Mouse (Mus musculus) forebrain, embryonic 12.5 days (tissue): ENCODE data around the gene Ncapd3. TPM values are rescaled to one million over a fixed set of nuclear protein-coding genes. Genes with fewer than 3 reads are reported as not detected.

Experiments
- ATAC-seq: fragments of 200-750 bp; cut with Nextera tagmentation; 2 replicates; pipeline ENCODE4 v1.8.0; 2017; ENCODE audit warnings: moderate TSS enrichment; ENCODE audit not compliant: low FRiP score
- H3K27ac ChIP-seq: fragments of 300-500 bp; sonication (generic); 2 replicates; pipeline ENCODE4 v1.5.1; 2016; ENCODE audit warnings: mild to moderate bottlenecking
- H3K27me3 ChIP-seq: fragments of 300-500 bp; sonication (generic); 2 replicates; pipeline ENCODE4 v1.6.1; 2016; ENCODE audit warnings: mild to moderate bottlenecking
- H3K36me3 ChIP-seq: fragments of 300-500 bp; sonication (generic); replicated peaks from 2 replicates; pipeline ENCODE4 v1.6.1; 2016; ENCODE audit warnings: mild to moderate bottlenecking
- H3K4me1 ChIP-seq: fragments of 300-500 bp; sonication (generic); 2 replicates; pipeline ENCODE4 v1.6.1; 2016
- H3K4me2 ChIP-seq: fragments of 300-500 bp; sonication (generic); 2 replicates; pipeline ENCODE4 v1.6.1; 2016; ENCODE audit warnings: mild to moderate bottlenecking, moderate library complexity
- H3K4me3 ChIP-seq: fragments of 300-500 bp; sonication (generic); replicated peaks from 2 replicates; pipeline ENCODE4 v1.5.1; 2016; ENCODE audit warnings: mild to moderate bottlenecking
- H3K9ac ChIP-seq: fragments of 300-500 bp; sonication (generic); 2 replicates; pipeline ENCODE4 v1.6.1; 2016; ENCODE audit warnings: mild to moderate bottlenecking
- H3K9me3 ChIP-seq: fragments of 300-500 bp; sonication (generic); 2 replicates; pipeline ENCODE4 v1.6.1; 2016
- WGBS: fragments of 180-500 bp; shearing (Covaris S2); methylation state at CpG from one replicate; pipeline ENCODE4 v1.1.7; 2016; 5-methylcytosine and 5-hydroxymethylcytosine counted together
- polyA plus RNA-seq: library from polyadenylated mRNA; unstranded; fragments of >200 nt; fragmentation: Nextera tagmentation; extraction: Ambion mirVana; gene quantifications from 2 replicates; pipeline ENCODE4 v1.2.1, GENCODE M21; 2016

Gene Ncapd3
- polyA plus RNA-seq, 1 experiment from 2014 or later: 41.1 TPM

DNA sequence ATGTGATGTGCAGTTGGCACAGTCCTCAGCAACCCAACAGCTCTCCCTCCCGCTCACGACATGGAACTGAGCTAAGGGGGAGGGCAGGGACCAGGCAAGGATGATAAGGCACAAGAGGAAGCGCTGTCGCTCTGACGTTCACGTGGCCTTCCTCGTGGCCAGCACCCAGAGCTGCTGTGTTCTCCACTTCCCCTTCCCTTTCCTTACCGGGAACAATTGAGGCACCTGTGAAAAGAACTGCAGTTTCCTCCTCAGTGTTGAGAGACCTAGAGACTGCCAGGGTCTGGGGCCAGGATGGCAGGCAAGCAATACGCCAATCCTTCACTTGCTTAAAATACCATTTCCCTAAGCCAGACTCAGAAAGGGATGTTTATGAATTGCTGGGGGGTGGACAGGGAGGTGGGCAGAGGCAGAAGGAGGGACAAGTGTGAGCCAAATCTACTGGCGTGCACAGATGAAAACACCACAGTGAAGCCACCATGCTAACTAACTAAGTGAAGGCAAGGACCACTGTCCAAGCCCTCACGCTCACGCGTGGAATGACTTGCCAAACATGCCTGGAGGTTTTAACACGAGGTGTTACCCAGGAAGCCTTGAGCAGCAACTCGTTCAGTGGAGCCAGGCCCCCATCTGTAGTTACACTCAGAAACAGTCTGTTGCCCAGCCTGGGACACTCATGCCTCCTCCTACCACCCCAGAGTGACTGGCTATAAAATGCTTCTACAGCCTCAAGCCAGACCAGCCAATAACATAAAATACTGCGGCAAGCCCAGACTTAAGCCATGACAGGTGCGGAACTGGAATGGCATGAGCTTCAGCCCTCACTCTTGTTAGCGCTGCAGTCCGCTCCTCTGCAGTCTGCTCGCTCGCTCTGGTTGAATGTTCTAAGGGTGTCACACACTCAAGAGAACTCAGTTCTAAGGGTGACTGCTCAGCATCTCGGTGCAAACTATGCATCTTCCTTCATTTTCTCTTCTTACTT lies 79.8 kb downstream of the Ncapd3 start:
- Histone ChIP-seq H3K4me3 (no peak overlapping the region), H3K4me1 (peaks cover 18% of the 10 kb centered on the region), H3K4me2 (no peak overlapping the region), H3K27ac (peak overlapping the region; percentile 36), H3K9ac (no peak overlapping the region), H3K36me3 (peaks cover 14% of the 10 kb centered on the region), H3K9me3 (no peaks in the 10 kb centered on the region), H3K27me3 (no peaks in the 10 kb centered on the region)
- WGBS: 85% methylated on average over 22 of the region's 22 CpGs
- ATAC-seq: no peak

DNA sequence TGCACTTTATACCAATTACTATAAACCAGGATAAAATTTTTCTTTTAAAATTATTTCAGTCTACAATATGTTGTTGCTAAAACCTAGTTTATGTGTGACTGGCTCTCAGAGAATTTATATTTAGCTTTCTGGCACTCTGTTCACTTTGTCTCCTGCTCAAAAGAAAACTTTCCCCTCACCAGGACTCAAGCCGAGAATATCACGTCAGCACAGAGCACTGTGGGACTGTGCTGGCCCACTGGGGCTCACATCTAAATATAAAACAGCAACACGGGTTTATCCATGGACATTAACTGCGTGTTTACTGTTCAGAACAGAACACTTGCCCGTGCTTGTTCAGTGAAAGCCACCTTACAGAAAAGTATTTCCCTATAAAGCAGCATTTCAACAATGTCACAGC lies 80.7 kb downstream of the Ncapd3 start:
- H3K36me3 ChIP-seq: peaks cover 6% of the 10 kb centered on the region; the same call in 1 of the 2 replicates
- peaks cover 18% of the 10 kb centered on the region for H3K4me1 ChIP-seq
- H3K4me3 ChIP-seq: no peak overlapping the region
- no peak overlapping the region for H3K9ac ChIP-seq
- no peak for ATAC-seq
- no peaks in the 10 kb centered on the region for H3K9me3 ChIP-seq
- 87% methylated on average over 5 of the region's 5 CpGs for WGBS
- no peaks in the 10 kb centered on the region for H3K27me3 ChIP-seq
- no peak overlapping the region for H3K4me2 ChIP-seq
- peak overlapping the region; percentile 0; the same call in 1 of the 2 replicates for H3K27ac ChIP-seq

DNA sequence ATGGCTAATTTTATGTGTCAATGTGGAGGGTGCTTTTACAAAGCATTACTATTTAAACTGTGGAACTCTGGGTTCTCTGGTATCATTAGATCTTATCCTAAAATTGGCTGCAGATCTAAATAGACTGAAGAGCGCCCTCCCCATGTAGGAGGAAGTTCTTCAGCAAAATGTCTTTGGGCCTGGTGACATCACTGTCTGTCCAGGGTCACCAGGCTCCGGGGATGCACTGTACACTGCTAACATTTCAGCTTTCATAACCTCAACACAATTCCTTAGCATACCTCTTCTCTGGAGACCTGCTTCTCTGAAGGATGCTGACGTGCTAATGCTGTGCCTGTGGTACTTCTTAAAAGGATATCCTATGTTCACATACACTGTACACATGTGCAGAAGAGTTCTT lies 81.8 kb downstream of the Ncapd3 start:
- Histone ChIP-seq H3K4me3 (no peak overlapping the region), H3K9me3 (no peaks in the 10 kb centered on the region), H3K27ac (no peak overlapping the region), H3K27me3 (no peaks in the 10 kb centered on the region), H3K9ac (no peak overlapping the region), H3K4me1 (peaks cover 18% of the 10 kb centered on the region), H3K4me2 (no peak overlapping the region), H3K36me3 (peaks cover 5% of the 10 kb centered on the region; the same call in 1 of the 2 replicates)
- no peak for ATAC-seq
- 95% methylated on average over 3 of the region's 3 CpGs for WGBS

DNA sequence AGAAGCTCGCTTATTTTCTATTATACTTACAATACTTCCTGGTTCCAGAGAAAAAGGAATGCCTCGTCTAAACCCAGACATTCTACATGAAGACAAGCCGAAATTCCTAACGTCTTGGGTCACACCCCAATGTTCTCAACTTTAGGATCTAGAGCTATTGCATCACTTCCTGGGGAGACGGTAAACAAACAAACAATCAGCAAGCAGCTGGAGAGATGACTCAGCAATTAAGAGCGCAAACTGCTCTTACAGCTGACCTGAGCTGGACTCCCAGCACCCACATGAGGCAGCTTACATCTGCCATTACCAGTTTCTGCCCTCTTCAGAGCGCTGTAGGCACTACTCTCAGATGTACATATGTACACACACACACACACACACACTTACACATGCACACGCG lies 91.3 kb downstream of the Ncapd3 start:
- no peak overlapping the region for H3K4me2 ChIP-seq
- H3K27ac ChIP-seq: no peak overlapping the region
- peaks cover 47% of the 10 kb centered on the region for H3K4me1 ChIP-seq
- no peaks in the 10 kb centered on the region for H3K9me3 ChIP-seq
- no peak overlapping the region for H3K9ac ChIP-seq
- no peaks in the 10 kb centered on the region for H3K27me3 ChIP-seq
- 92% methylated on average over 9 of the region's 9 CpGs for WGBS
- no peak for ATAC-seq
- no peaks in the 10 kb centered on the region for H3K36me3 ChIP-seq
- no peak overlapping the region for H3K4me3 ChIP-seq

DNA sequence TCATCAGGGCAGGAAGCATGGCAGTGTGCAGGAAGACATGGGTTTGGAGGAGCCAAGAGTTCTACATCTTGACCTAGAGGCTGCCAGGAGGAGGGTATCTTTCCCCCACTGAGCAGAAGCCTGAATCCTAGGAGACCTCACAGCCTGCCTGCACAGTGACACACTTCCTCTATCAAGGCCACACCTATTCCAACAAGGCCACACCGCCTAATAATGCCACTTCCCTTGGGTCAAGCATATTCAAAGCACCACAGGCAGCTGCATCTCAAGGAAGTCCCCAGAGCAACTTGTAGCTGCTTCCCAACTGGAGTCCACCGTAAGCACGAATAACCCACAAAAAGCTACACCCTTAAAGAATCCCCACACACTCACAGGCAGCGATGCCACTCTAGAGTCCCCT lies 92.1 kb downstream of the Ncapd3 start:
- Histone ChIP-seq H3K4me2 (no peak overlapping the region), H3K4me1 (peaks cover 50% of the 10 kb centered on the region), H3K27me3 (no peaks in the 10 kb centered on the region), H3K4me3 (no peak overlapping the region), H3K27ac (no peak overlapping the region), H3K36me3 (peaks cover 3% of the 10 kb centered on the region; the same call in 1 of the 2 replicates), H3K9me3 (no peaks in the 10 kb centered on the region), H3K9ac (no peak overlapping the region)
- ATAC-seq: no peak
- WGBS: 87% methylated on average over 4 of the region's 4 CpGs

- Histone ChIP-seq H3K4me1 (peaks cover 50% of the 10 kb centered on the region), H3K27ac (peak overlapping the region; percentile 60; the same call in 1 of the 2 replicates), H3K9me3 (no peaks in the 10 kb centered on the region), H3K36me3 (peaks cover 9% of the 10 kb centered on the region), H3K4me3 (no peak overlapping the region), H3K4me2 (no peak overlapping the region), H3K9ac (no peak overlapping the region), H3K27me3 (no peaks in the 10 kb centered on the region)
- 39% methylated on average over 4 of the region's 4 CpGs for WGBS
- ATAC-seq: no peak
These were observed 93.0 kb downstream of the Ncapd3 start for GRCm38 (mm10) chr9:27122963-27123362.

GRCm38 (mm10) chr9:27123947-27124346 lies 94.0 kb downstream of the Ncapd3 start:
- WGBS: 91% methylated on average over 2 of the region's 2 CpGs
- no peak for ATAC-seq
- Histone ChIP-seq H3K4me2 (no peak overlapping the region), H3K4me1 (peaks cover 50% of the 10 kb centered on the region), H3K9ac (no peak overlapping the region), H3K4me3 (no peak overlapping the region), H3K9me3 (no peaks in the 10 kb centered on the region), H3K27me3 (no peaks in the 10 kb centered on the region), H3K27ac (no peak overlapping the region), H3K36me3 (peaks cover 13% of the 10 kb centered on the region)

- 0 out of 2 replicates have a peak, but pooled peaks have one; percentile 19 for ATAC-seq
- H3K9me3 ChIP-seq: no peaks in the 10 kb centered on the region
These were observed 95.5 kb downstream of the Ncapd3 start for GRCm38 (mm10) chr9:27125450-27125849.

GRCm38 (mm10) chr9:27126543-27126942 lies 96.6 kb downstream of the Ncapd3 start:
- Histone ChIP-seq H3K27me3 (no peaks in the 10 kb centered on the region), H3K9me3 (no peaks in the 10 kb centered on the region), H3K36me3 (peaks cover 13% of the 10 kb centered on the region), H3K4me2 (no peak overlapping the region), H3K4me1 (peaks cover 44% of the 10 kb centered on the region), H3K9ac (no peak overlapping the region), H3K27ac (no peak overlapping the region), H3K4me3 (no peak overlapping the region)
- whole genome bisulfite sequencing: 90% methylated on average over 6 of the region's 6 CpGs
- ATAC-seq: no peak

More at GRCm38 (mm10) chr9:27125450-27125849, 95.5 kb downstream of the Ncapd3 start:
- Histone ChIP-seq H3K4me3 (no peak overlapping the region), H3K27me3 (no peaks in the 10 kb centered on the region), H3K4me1 (peaks cover 48% of the 10 kb centered on the region), H3K9ac (no peak overlapping the region), H3K4me2 (no peak overlapping the region), H3K36me3 (peaks cover 13% of the 10 kb centered on the region), H3K27ac (peak overlapping the region; percentile 2; the same call in 1 of the 2 replicates)
- WGBS: 39% methylated on average over 6 of the region's 6 CpGs

DNA sequence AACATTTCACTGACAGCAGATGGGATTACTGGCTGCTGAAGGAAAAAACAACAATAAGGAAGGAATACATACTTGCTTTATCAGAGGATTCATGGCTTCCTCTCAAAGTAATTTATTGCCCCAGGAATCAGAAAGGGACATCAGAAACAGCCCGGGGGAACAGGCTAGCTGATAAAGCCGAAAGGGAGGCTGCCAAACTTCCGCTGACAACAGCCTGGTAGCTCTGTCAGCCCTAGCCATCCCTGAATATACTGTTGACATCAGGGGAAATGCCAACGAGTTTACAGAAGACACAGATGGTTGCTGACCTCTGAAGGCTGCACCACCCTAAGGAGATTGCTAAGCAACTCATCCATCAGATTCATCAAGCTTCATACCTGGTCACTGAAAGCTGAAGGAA lies 98.7 kb downstream of the Ncapd3 start:
- Histone ChIP-seq H3K9me3 (no peaks in the 10 kb centered on the region), H3K4me3 (no peak overlapping the region), H3K4me2 (no peak overlapping the region), H3K27me3 (no peaks in the 10 kb centered on the region), H3K36me3 (peaks cover 18% of the 10 kb centered on the region), H3K27ac (no peak overlapping the region), H3K9ac (no peak overlapping the region), H3K4me1 (peaks cover 28% of the 10 kb centered on the region)
- 90% methylated on average over 4 of the region's 4 CpGs for WGBS
- ATAC-seq: no peak

DNA sequence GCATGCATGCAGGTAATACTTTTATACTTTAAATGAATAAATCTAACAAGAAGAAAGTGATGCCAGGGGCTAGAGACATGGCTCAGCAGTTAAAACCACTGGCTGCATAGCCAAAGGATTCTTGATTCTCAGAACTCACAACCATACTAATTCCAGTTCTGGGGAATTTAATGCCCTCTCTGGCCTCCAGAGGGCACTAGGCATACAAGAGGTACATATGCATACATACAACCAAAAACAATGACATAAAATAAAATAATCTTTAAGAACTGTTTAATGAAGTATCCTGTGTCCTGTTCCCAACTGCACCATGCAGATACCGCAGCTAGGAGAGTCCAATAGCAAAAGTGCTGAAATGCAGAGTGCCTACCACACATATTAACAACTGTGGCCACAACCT lies 104.4 kb downstream of the Ncapd3 start:
- Histone ChIP-seq H3K4me3 (no peak overlapping the region), H3K27ac (no peak overlapping the region), H3K36me3 (peaks cover 9% of the 10 kb centered on the region; the same call in 1 of the 2 replicates), H3K9me3 (no peaks in the 10 kb centered on the region), H3K4me1 (no peaks in the 10 kb centered on the region), H3K27me3 (no peaks in the 10 kb centered on the region), H3K9ac (no peak overlapping the region), H3K4me2 (no peak overlapping the region)
- ATAC-seq: 0 out of 2 replicates have a peak, but pooled peaks have one; percentile 44
- 86% methylated on average over 1 of the region's 1 CpGs for WGBS

DNA sequence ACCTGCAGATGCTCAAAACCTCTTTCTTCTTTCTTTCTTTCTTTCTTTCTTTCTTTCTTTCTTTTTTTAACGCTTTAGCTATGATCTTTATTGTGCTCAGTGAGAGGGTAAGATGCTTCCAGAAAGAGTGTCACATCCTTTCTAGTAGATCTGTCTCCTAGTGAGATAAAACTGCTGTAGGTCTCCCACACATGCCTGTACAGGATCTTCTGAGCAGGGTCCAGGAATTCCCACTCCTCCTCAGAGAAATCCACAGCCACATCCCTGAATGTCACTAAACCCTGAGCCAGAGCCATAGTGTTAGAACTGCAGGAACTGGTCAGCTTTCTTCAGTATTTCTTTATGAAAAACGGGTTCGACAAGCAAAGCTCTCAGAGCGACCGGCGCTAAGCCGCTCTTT lies 105.4 kb downstream of the Ncapd3 start:
- H3K4me2 ChIP-seq: no peak overlapping the region
- no peaks in the 10 kb centered on the region for H3K4me1 ChIP-seq
- no peaks in the 10 kb centered on the region for H3K9me3 ChIP-seq
- no peak overlapping the region for H3K27ac ChIP-seq
- H3K27me3 ChIP-seq: no peaks in the 10 kb centered on the region
- H3K36me3 ChIP-seq: peaks cover 9% of the 10 kb centered on the region
- no peak overlapping the region for H3K9ac ChIP-seq
- no peak overlapping the region for H3K4me3 ChIP-seq
- 88% methylated on average over 7 of the region's 7 CpGs for WGBS
- ATAC-seq: no peak
